Mouse (Mus musculus) liver, embryonic 12.5 days (tissue): Measurements from ENCODE around the gene Rxrb. TPM values are rescaled to one million over a fixed set of nuclear protein-coding genes. Genes with fewer than 3 reads are reported as not detected.

Experiments used
- ATAC-seq: fragments of 200-750 bp; cut with Nextera tagmentation; 2 replicates; pipeline ENCODE4 v1.8.0; 2017; ENCODE audit warnings: moderate number of reproducible peaks, mild to moderate bottlenecking, moderate library complexity
- H3K27ac ChIP-seq: fragments of 300-500 bp; sonication (generic); 2 replicates; pipeline ENCODE4 v1.5.1; 2016; ENCODE audit warnings: mild to moderate bottlenecking
- H3K27me3 ChIP-seq: fragments of 300-500 bp; sonication (generic); replicated peaks from 2 replicates; pipeline ENCODE4 v1.6.1; 2016; ENCODE audit warnings: mild to moderate bottlenecking, moderate library complexity
- H3K36me3 ChIP-seq: fragments of 300-500 bp; sonication (generic); 2 replicates; pipeline ENCODE4 v1.6.1; 2016; ENCODE audit warnings: mild to moderate bottlenecking, moderate library complexity
- H3K4me1 ChIP-seq: fragments of 300-500 bp; sonication (generic); 2 replicates; pipeline ENCODE4 v1.6.1; 2016
- H3K4me2 ChIP-seq: fragments of 300-500 bp; sonication (generic); 2 replicates; pipeline ENCODE4 v1.6.1; 2016; ENCODE audit warnings: mild to moderate bottlenecking, moderate library complexity
- H3K4me3 ChIP-seq: fragments of 300-500 bp; sonication (generic); 2 replicates; pipeline ENCODE4 v1.5.1; 2016; ENCODE audit warnings: mild to moderate bottlenecking, moderate library complexity
- H3K9ac ChIP-seq: fragments of 300-500 bp; sonication (generic); 2 replicates; pipeline ENCODE4 v1.6.1; 2016; ENCODE audit warnings: mild to moderate bottlenecking, moderate library complexity
- H3K9me3 ChIP-seq: fragments of 300-500 bp; sonication (generic); replicated peaks from 2 replicates; pipeline ENCODE4 v1.6.1; 2016; ENCODE audit warnings: mild to moderate bottlenecking, moderate library complexity
- WGBS: fragments of 180-500 bp; shearing (Covaris S2); methylation state at CpG from one replicate; pipeline ENCODE4 v1.1.7; 2016; ENCODE audit not compliant: insufficient replicate concordance; 5-methylcytosine and 5-hydroxymethylcytosine counted together
- microRNA counts: library from miRNA; unstranded; fragments of <30 nt; microRNA quantifications from one replicate; lab custom pipeline; 2017
- microRNA-seq: library from miRNA; unstranded; fragments of <30 nt; microRNA quantifications from one replicate; pipeline ENCODE4, GENCODE M21; 2017
- polyA plus RNA-seq: library from polyadenylated mRNA; unstranded; fragments of >200 nt; fragmentation: Nextera tagmentation; extraction: Ambion mirVana; gene quantifications from 2 replicates; pipeline ENCODE4 v1.2.1, GENCODE M21; 2016

Rxrb gene
- polyA plus RNA-seq, 1 experiment from 2014 or later = 31.3 TPM

- H3K4me3 ChIP-seq = no peak overlapping the region
- no peaks in the 10 kb centered on the region for H3K36me3 ChIP-seq
- ATAC-seq = no peak
- H3K4me1 ChIP-seq = peaks cover 5% of the 10 kb centered on the region; the same call in 1 of the 2 replicates
- 49% methylated on average over 4 of the region's 4 CpGs for WGBS
- no peak overlapping the region for H3K9ac ChIP-seq
- no peak overlapping the region for H3K27ac ChIP-seq
- H3K27me3 ChIP-seq = peaks cover 59% of the 10 kb centered on the region
- H3K4me2 ChIP-seq = no peak overlapping the region
- H3K9me3 ChIP-seq = 0 out of 2 replicates have a peak, but pooled peaks cover 3% of the 10 kb centered on the region
Observed at GRCm38 (mm10) chr17:34078148-34078547, 46.5 kb downstream of the Rxrb start.

GRCm38 (mm10) chr17:34079002-34079401, 47.4 kb downstream of the Rxrb start:
- H3K36me3 ChIP-seq = no peaks in the 10 kb centered on the region
- H3K4me1 ChIP-seq = peaks cover 5% of the 10 kb centered on the region; the same call in 1 of the 2 replicates
- no peak for ATAC-seq
- 78% methylated on average over 11 of the region's 11 CpGs for WGBS
- H3K9me3 ChIP-seq = 0 out of 2 replicates have a peak, but pooled peaks cover 3% of the 10 kb centered on the region
- H3K9ac ChIP-seq = no peak overlapping the region; the same call in 1 of the 2 replicates
- peaks cover 60% of the 10 kb centered on the region for H3K27me3 ChIP-seq
- H3K27ac ChIP-seq = no peak overlapping the region
- no peak overlapping the region for H3K4me3 ChIP-seq
- H3K4me2 ChIP-seq = no peak overlapping the region

- Histone ChIP-seq H3K9ac (no peak overlapping the region), H3K27ac (no peak overlapping the region), H3K36me3 (no peaks in the 10 kb centered on the region), H3K27me3 (peaks cover 62% of the 10 kb centered on the region), H3K4me3 (no peak overlapping the region), H3K4me1 (peaks cover 5% of the 10 kb centered on the region; the same call in 1 of the 2 replicates), H3K9me3 (0 out of 2 replicates have a peak, but pooled peaks cover 3% of the 10 kb centered on the region), H3K4me2 (no peak overlapping the region)
- peak; percentile 37; the same call in 1 of the 2 replicates for ATAC-seq
- 24% methylated on average over 5 of the region's 5 CpGs for WGBS
Observed at GRCm38 (mm10) chr17:34079621-34080020, 48.0 kb downstream of the Rxrb start.

GRCm38 (mm10) chr17:34083104-34083503, 51.5 kb downstream of the Rxrb start:
- Histone ChIP-seq H3K4me2 (no peak overlapping the region), H3K4me1 (peaks cover 5% of the 10 kb centered on the region; the same call in 1 of the 2 replicates), H3K9ac (no peak overlapping the region), H3K27me3 (peaks cover 51% of the 10 kb centered on the region), H3K9me3 (0 out of 2 replicates have a peak, but pooled peaks cover 3% of the 10 kb centered on the region), H3K36me3 (no peaks in the 10 kb centered on the region), H3K4me3 (no peak overlapping the region), H3K27ac (no peak overlapping the region)
- ATAC-seq = no peak
- WGBS = 27% methylated on average over 8 of the region's 8 CpGs

GRCm38 (mm10) chr17:34087386-34087785, 55.8 kb downstream of the Rxrb start:
- Histone ChIP-seq H3K4me2 (no peak overlapping the region), H3K36me3 (no peaks in the 10 kb centered on the region), H3K27ac (no peak overlapping the region), H3K4me3 (no peak overlapping the region), H3K27me3 (peaks cover 36% of the 10 kb centered on the region), H3K4me1 (0 out of 2 replicates have a peak, but pooled peaks cover 5% of the 10 kb centered on the region), H3K9ac (no peak overlapping the region), H3K9me3 (no peaks in the 10 kb centered on the region)
- no peak for ATAC-seq
- 47% methylated on average over 2 of the region's 2 CpGs for WGBS

MicroRNAs encoded within 50 kb of the gene (microRNA counts, 519-probe panel; counts per million panel counts)
- microRNA mmu-miR-219 (lab: Ali Mortazavi, UCI) = 582 counts per million, percentile 70 among the panel's probes with 10 or more counts

Small RNA genes within 50 kb of the gene (microRNA-seq; reads per million reads assigned to microRNA genes)
- gene Mir219a-1 (2.5 reads per million), gene Mir219c (not detected)

Other genes with a start within 250 kb of the Rxrb start
- gene Angptl4, start 250.0 kb upstream of the Rxrb start, polyA plus RNA-seq = 17.3 and 21.0 TPM in 2 replicates
- gene Kank3, start 221.3 kb upstream of the Rxrb start, polyA plus RNA-seq = 12.6 and 13.2 TPM in 2 replicates
- gene Rps28, start 207.2 kb upstream of the Rxrb start, polyA plus RNA-seq = 689 and 715 TPM in 2 replicates
- gene Ndufa7, start 207.2 kb upstream of the Rxrb start, polyA plus RNA-seq = 296 and 311 TPM in 2 replicates
- 22.2 and 24.1 TPM in 2 replicates for gene Cd320, start 188.7 kb upstream of the Rxrb start, polyA plus RNA-seq
- gene Gm7029, start 158.0 kb upstream of the Rxrb start, polyA plus RNA-seq = not detected in 2 replicates
- gene Kifc1, start 141.2 kb upstream of the Rxrb start, polyA plus RNA-seq = 4.8 and 6.0 TPM in 2 replicates
- 0.51 and 0.78 TPM in 2 replicates for gene Platr17, start 126.7 kb upstream of the Rxrb start, polyA plus RNA-seq
- gene Daxx, start 122.4 kb upstream of the Rxrb start, polyA plus RNA-seq = 33.4 and 37.1 TPM in 2 replicates
- gene Tapbp, start 115.9 kb upstream of the Rxrb start, polyA plus RNA-seq = 29.4 and 30.1 TPM in 2 replicates
- 13.6 and 14.8 TPM in 2 replicates for gene Zbtb22, start 115.9 kb upstream of the Rxrb start, polyA plus RNA-seq
- gene Rgl2, start 102.3 kb upstream of the Rxrb start, polyA plus RNA-seq = 17.3 and 18.4 TPM in 2 replicates
- 164 and 177 TPM in 2 replicates for gene Pfdn6, start 91.5 kb upstream of the Rxrb start, polyA plus RNA-seq
- gene Wdr46, start 91.2 kb upstream of the Rxrb start, polyA plus RNA-seq = 49.4 and 52.7 TPM in 2 replicates
- 2.1 and 2.6 TPM in 2 replicates for gene B3galt4, start 80.3 kb upstream of the Rxrb start, polyA plus RNA-seq
- gene Vps52, start 76.0 kb upstream of the Rxrb start, polyA plus RNA-seq = 41.1 and 43.5 TPM in 2 replicates
- gene Rps18, start 75.8 kb upstream of the Rxrb start, polyA plus RNA-seq = 1,396 and 1,433 TPM in 2 replicates
- gene H2-K1, start 31.5 kb upstream of the Rxrb start, polyA plus RNA-seq = 82.1 and 83.5 TPM in 2 replicates
- gene Ring1, start 7.1 kb upstream of the Rxrb start, polyA plus RNA-seq = 10.6 and 10.7 TPM in 2 replicates
- 33.2 and 36.1 TPM in 2 replicates for gene H2-Ke6, start 3.8 kb upstream of the Rxrb start, polyA plus RNA-seq
- gene Slc39a7, start 130 bp upstream of the Rxrb start, polyA plus RNA-seq = 91.7 and 96.0 TPM in 2 replicates
- gene Col11a2, start 7.6 kb downstream of the Rxrb start, polyA plus RNA-seq = 0.37 and 0.54 TPM in 2 replicates
- 0.37 and 0.56 TPM in 2 replicates for gene H2-Oa, start 60.5 kb downstream of the Rxrb start, polyA plus RNA-seq
- gene H2-DMa, start 87.7 kb downstream of the Rxrb start, polyA plus RNA-seq = 3.1 and 4.3 TPM in 2 replicates
- gene Brd2, start 90.8 kb downstream of the Rxrb start, polyA plus RNA-seq = 59.9 and 66.1 TPM in 2 replicates
- gene H2-DMb2, start 111.5 kb downstream of the Rxrb start, polyA plus RNA-seq = 0.30 and 0.35 TPM in 2 replicates
- gene H2-DMb1, start 121.3 kb downstream of the Rxrb start, polyA plus RNA-seq = 0.21 and 0.45 TPM in 2 replicates
- 2.3 and 2.6 TPM in 2 replicates for gene Tap1, start 155.7 kb downstream of the Rxrb start, polyA plus RNA-seq
- gene Psmb9, start 156.0 kb downstream of the Rxrb start, polyA plus RNA-seq = 4.5 and 5.0 TPM in 2 replicates
- 12.5 and 13.5 TPM in 2 replicates for gene Psmb8, start 165.9 kb downstream of the Rxrb start, polyA plus RNA-seq
- 5.6 and 6.9 TPM in 2 replicates for gene Tap2, start 171.7 kb downstream of the Rxrb start, polyA plus RNA-seq
- gene H2-Ob, start 207.1 kb downstream of the Rxrb start, polyA plus RNA-seq = 0.05 and 0.19 TPM in 2 replicates
- gene H2-Ab1, start 225.9 kb downstream of the Rxrb start, polyA plus RNA-seq = 2.9 and 3.1 TPM in 2 replicates